ENCODE assay signal across 21 mouse cellular contexts in the genomic region with DNA sequence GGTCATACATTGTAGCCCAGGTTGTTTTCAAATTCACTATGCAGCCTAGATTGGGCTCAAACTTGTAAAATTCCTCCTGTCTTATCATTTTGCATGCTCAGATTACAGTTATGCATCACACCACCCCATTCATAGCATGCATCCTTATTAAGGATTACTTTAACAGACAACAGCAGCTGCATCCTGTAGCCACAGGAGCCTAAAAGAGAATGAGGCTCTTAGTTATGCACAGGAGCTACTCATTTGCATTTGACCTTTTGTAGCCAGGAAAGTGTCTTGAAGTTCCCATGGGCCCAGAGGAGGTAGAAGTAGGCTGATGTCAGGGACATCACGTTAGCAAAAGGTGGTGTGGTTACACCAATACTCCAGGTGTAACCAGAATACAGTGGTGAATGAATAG.
"Had no signal": no experiment of that assay in that cellular context is flagged by ENCODE, and none has a peak within 500 bp of the region (broad histone marks: within the 10 kb centered on the region; RNA-seq: fewer than 3 reads in every experiment).

No protein-coding gene starts in this region.

- H3K36me3 ChIP-seq: liver, embryonic 12.5 days; liver, embryonic 15.5 days; lung, embryonic 15.5 days; midbrain, embryonic 10.5 days; midbrain, embryonic 13.5 days; stomach, embryonic 15.5 days had no signal

- H3K9ac ChIP-seq: liver, embryonic 12.5 days; liver, embryonic 15.5 days; lung, embryonic 15.5 days; midbrain, embryonic 13.5 days; stomach, embryonic 15.5 days had no signal

- H3K9me3 ChIP-seq: liver, embryonic 12.5 days; liver, embryonic 15.5 days; lung, embryonic 15.5 days; megakaryocyte, embryonic 14.5 days; midbrain, embryonic 10.5 days; midbrain, embryonic 13.5 days; stomach, embryonic 15.5 days had no signal

- H3K27me3 ChIP-seq: liver, embryonic 12.5 days; liver, embryonic 15.5 days; lung, embryonic 15.5 days; megakaryocyte, embryonic 14.5 days; midbrain, embryonic 13.5 days; stomach, embryonic 15.5 days had no signal

- DNase-seq: kidney, adult 18-20 months; kidney, postnatal 25 days; layer of hippocampus, adult 9-11 months; liver; lung, adult 18-20 months; lung, postnatal 10 days; lung, postnatal 36 days; right cerebral cortex, adult 18-20 months; right cerebral cortex, postnatal 14 days; spleen, adult 18-20 months; thymus, postnatal 36 days had no signal

- H3K27ac ChIP-seq: kidney, postnatal 0 days; layer of hippocampus, adult 2 months; liver, embryonic 12.5 days; liver, embryonic 15.5 days; lung, embryonic 15.5 days; midbrain, embryonic 10.5 days; midbrain, embryonic 13.5 days; stomach, embryonic 15.5 days had no signal

- H3K4me3 ChIP-seq: layer of hippocampus, adult 2 months; liver, embryonic 12.5 days; liver, embryonic 15.5 days; lung, embryonic 15.5 days; megakaryocyte, embryonic 14.5 days; midbrain, embryonic 10.5 days; midbrain, embryonic 13.5 days; stomach, embryonic 15.5 days had no signal

- H3K4me1 ChIP-seq: liver, embryonic 12.5 days; liver, embryonic 15.5 days; lung, embryonic 15.5 days; megakaryocyte, embryonic 14.5 days; midbrain, embryonic 10.5 days; midbrain, embryonic 13.5 days; stomach, embryonic 15.5 days had no signal

- H3K4me2 ChIP-seq: liver, embryonic 12.5 days; liver, embryonic 15.5 days; lung, embryonic 15.5 days; midbrain, embryonic 13.5 days; stomach, embryonic 15.5 days had no signal

- ATAC-seq: liver, embryonic 12.5 days; midbrain, embryonic 13.5 days; midbrain, embryonic 16.5 days had no signal
